Mouse (Mus musculus) thymus, adult 2 months (tissue): ENCODE results near the gene Creg1.

Source experiments
- CTCF ChIP-seq: fragments of 200-500 bp; IDR thresholded peaks from 2 replicates; pipeline ENCODE4 v1.5.1; 2012; ENCODE audit warnings: mild to moderate bottlenecking, control low read depth, low read length, moderate library complexity, borderline replicate concordance; ENCODE audit not compliant: control insufficient read depth, poor library complexity, insufficient read depth; ENCODE audit errors: extremely low read depth
- POLR2A ChIP-seq: fragments of 200-500 bp; IDR thresholded peaks from 2 replicates; pipeline ENCODE4 v1.6.1; 2012; ENCODE audit warnings: mild to moderate bottlenecking, low read length, control low read depth, moderate library complexity; ENCODE audit not compliant: control insufficient read depth, poor library complexity, insufficient read depth; ENCODE audit errors: extremely low read depth

GRCm38 (mm10) chr1:165812775-165813174 lies 49.2 kb downstream of the Creg1 start:
- TF ChIP-seq POLR2A (no peak), CTCF (no peak)
